Mouse (Mus musculus) c-Kit-positive CD71-positive TER-119-negative erythroid progenitor cells, embryonic 14.5 days (primary cell): ENCODE results near the gene Bysl.
"Not testable (repeated sequence)": the region's sequence is repeated elsewhere in the genome, so short reads cannot be mapped to it uniquely, and the experiment has no call there.

Source experiments
- DNase-seq: peaks from one replicate; pipeline ENCODE4 v3.0.0-alpha.2; 2013; ENCODE audit warnings: low read depth

Gene Bysl

GRCm38 (mm10) chr17:47618556-47619311 lies 7.4 kb upstream of the Bysl start:
- no peak for DNase-seq

GRCm38 (mm10) chr17:47617605-47618307 lies 6.5 kb upstream of the Bysl start:
- DNase-seq: peak; percentile 86

- no peak for DNase-seq
Measured at GRCm38 (mm10) chr17:47616652-47617051, 5.4 kb upstream of the Bysl start.

- no peak for DNase-seq
Measured at GRCm38 (mm10) chr17:47616119-47616518, 4.8 kb upstream of the Bysl start.

- no peak for DNase-seq
Measured at GRCm38 (mm10) chr17:47614018-47614417, 2.7 kb upstream of the Bysl start.

- DNase-seq: no peak
Measured at GRCm38 (mm10) chr17:47611661-47611982, 330 bp upstream of the Bysl start.

GRCm38 (mm10) chr17:47609182-47609581 lies 2.1 kb downstream of the Bysl start:
- no peak for DNase-seq

GRCm38 (mm10) chr17:47606220-47606619 lies 5.1 kb downstream of the Bysl start:
- DNase-seq: no peak

GRCm38 (mm10) chr17:47602289-47602688 lies 9.0 kb downstream of the Bysl start:
- no peak for DNase-seq

GRCm38 (mm10) chr17:47601389-47601755 lies 9.9 kb downstream of the Bysl start:
- DNase-seq: no peak

- no peak for DNase-seq
Measured at GRCm38 (mm10) chr17:47600601-47601388, 10.5 kb downstream of the Bysl start.

GRCm38 (mm10) chr17:47599511-47600297 lies 11.6 kb downstream of the Bysl start:
- DNase-seq: no peak

- DNase-seq: not testable (repeated sequence)
Measured at GRCm38 (mm10) chr17:47598580-47599304, 12.6 kb downstream of the Bysl start.

GRCm38 (mm10) chr17:47597838-47598579 lies 13.3 kb downstream of the Bysl start:
- peak; percentile 92 for DNase-seq

GRCm38 (mm10) chr17:47597261-47597660 lies 14.0 kb downstream of the Bysl start:
- no peak for DNase-seq

- no peak for DNase-seq
Measured at GRCm38 (mm10) chr17:47596839-47597164, 14.5 kb downstream of the Bysl start.

- DNase-seq: no peak
Measured at GRCm38 (mm10) chr17:47596162-47596838, 15.0 kb downstream of the Bysl start.

- no peak for DNase-seq
Measured at GRCm38 (mm10) chr17:47595248-47596161, 15.8 kb downstream of the Bysl start.

- no peak for DNase-seq
Measured at GRCm38 (mm10) chr17:47594969-47595247, 16.4 kb downstream of the Bysl start.
